Mouse (Mus musculus) cerebellum, adult (tissue): ENCODE measurements around the gene Slc7a15.

ENCODE experiments used
- ATAC-seq: cut with Nextera tagmentation; 2 replicates; pipeline ENCODE4 v1.9.2; 2017; ENCODE audit warnings: mild to moderate bottlenecking, moderate library complexity, mixed read lengths; ENCODE audit not compliant: insufficient number of reproducible peaks, low FRiP score, low TSS enrichment

Gene Slc7a15

GRCm38 (mm10) chr12:8493386-8493785 is 105.5 kb downstream of the Slc7a15 start:
- no peak for ATAC-seq

- ATAC-seq, result no peak
Observed at GRCm38 (mm10) chr12:8489098-8489497, 109.8 kb downstream of the Slc7a15 start.

- no peak for ATAC-seq
Observed at GRCm38 (mm10) chr12:8488652-8488980, 110.2 kb downstream of the Slc7a15 start.

GRCm38 (mm10) chr12:8487959-8488651 is 110.8 kb downstream of the Slc7a15 start:
- no peak for ATAC-seq

- no peak for ATAC-seq
Observed at GRCm38 (mm10) chr12:8487281-8487680, 111.6 kb downstream of the Slc7a15 start.

GRCm38 (mm10) chr12:8485247-8485646 is 113.6 kb downstream of the Slc7a15 start:
- ATAC-seq, result no peak

GRCm38 (mm10) chr12:8482169-8482568 is 116.7 kb downstream of the Slc7a15 start:
- ATAC-seq, result no peak
